Mouse (Mus musculus): ENCODE results near the gene Bmpr2. TPM values are rescaled to one million over a fixed set of nuclear protein-coding genes. Genes with fewer than 3 reads are reported as not detected.

Bmpr2 gene
- polyA plus RNA-seq, 1 experiment from 2014 or later, result 17.2 TPM

- no peak overlapping the region for H3K4me3 ChIP-seq (ENCODE audit: low read depth, low read length)
- no peak for ATAC-seq (ENCODE audit: insufficient number of reproducible peaks, insufficient read depth, low FRiP score, low read depth)
- no peaks in the 10 kb centered on the region for H3K36me3 ChIP-seq (ENCODE audit: control insufficient read depth, insufficient read depth, low read length)
- WGBS, result 82% methylated on average over 13 of the region's 13 CpGs
- H3K4me1 ChIP-seq (ENCODE audit: control insufficient read depth, insufficient read depth, low read length), result no peaks in the 10 kb centered on the region
- H3K27ac ChIP-seq (ENCODE audit: low read length), result no peak overlapping the region
- H3K9ac ChIP-seq (replicated peaks; ENCODE audit: low read depth, low read length), result no peak overlapping the region
- H3K27me3 ChIP-seq (ENCODE audit: control insufficient read depth, insufficient read depth, low read length), result no peaks in the 10 kb centered on the region
- no peaks in the 10 kb centered on the region for H3K9me3 ChIP-seq (ENCODE audit: control insufficient read depth, low read depth, low read length)
- no peak overlapping the region for H3K4me2 ChIP-seq (replicated peaks; ENCODE audit: low read depth, low read length)
Observed at GRCm38 (mm10) chr1:59906819-59907521, 143.8 kb downstream of the Bmpr2 start.

- no peak for ATAC-seq (ENCODE audit: insufficient number of reproducible peaks, insufficient read depth, low FRiP score, low read depth)
- Histone ChIP-seq H3K4me3 (ENCODE audit: low read depth, low read length) (no peak overlapping the region), H3K9ac (replicated peaks; ENCODE audit: low read depth, low read length) (no peak overlapping the region), H3K4me2 (replicated peaks; ENCODE audit: low read depth, low read length) (no peak overlapping the region), H3K27me3 (ENCODE audit: control insufficient read depth, insufficient read depth, low read length) (no peaks in the 10 kb centered on the region), H3K36me3 (ENCODE audit: control insufficient read depth, insufficient read depth, low read length) (no peaks in the 10 kb centered on the region), H3K9me3 (ENCODE audit: control insufficient read depth, low read depth, low read length) (no peaks in the 10 kb centered on the region), H3K27ac (ENCODE audit: low read length) (no peak overlapping the region), H3K4me1 (ENCODE audit: control insufficient read depth, insufficient read depth, low read length) (no peaks in the 10 kb centered on the region)
- WGBS, result 33% methylated on average over 2 of the region's 2 CpGs
Observed at GRCm38 (mm10) chr1:59907700-59908099, 144.5 kb downstream of the Bmpr2 start.

DNA sequence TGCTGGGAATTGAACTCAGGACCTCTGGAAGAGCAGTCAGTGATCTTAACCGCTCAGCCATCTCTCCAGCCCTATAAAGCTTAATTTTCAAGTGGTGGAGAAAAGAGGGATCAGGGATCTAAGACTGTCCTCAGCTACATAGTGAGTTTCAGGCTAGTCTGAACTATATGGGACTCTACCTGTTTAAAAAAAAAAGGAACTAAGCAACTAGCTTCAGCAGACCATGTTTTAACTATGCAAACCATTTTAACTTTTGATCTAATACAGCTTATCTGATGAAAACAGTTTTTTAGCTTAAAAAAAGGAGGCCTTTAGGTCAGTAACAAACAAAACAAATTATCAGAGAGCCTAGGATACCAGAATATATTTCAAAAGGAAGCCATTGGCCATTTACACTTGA, 147.7 kb downstream of the Bmpr2 start:
- H3K9ac ChIP-seq (replicated peaks; ENCODE audit: low read depth, low read length), result no peak overlapping the region
- H3K4me1 ChIP-seq (ENCODE audit: control insufficient read depth, insufficient read depth, low read length), result peaks cover 14% of the 10 kb centered on the region; the same call in 1 of the 2 replicates
- no peaks in the 10 kb centered on the region for H3K36me3 ChIP-seq (ENCODE audit: control insufficient read depth, insufficient read depth, low read length)
- no peak overlapping the region for H3K4me2 ChIP-seq (replicated peaks; ENCODE audit: low read depth, low read length)
- no peaks in the 10 kb centered on the region for H3K9me3 ChIP-seq (ENCODE audit: control insufficient read depth, low read depth, low read length)
- no peak overlapping the region for H3K4me3 ChIP-seq (ENCODE audit: low read depth, low read length)
- WGBS, result 83% methylated on average over 1 of the region's 1 CpGs
- no peaks in the 10 kb centered on the region for H3K27me3 ChIP-seq (ENCODE audit: control insufficient read depth, insufficient read depth, low read length)
- no peak for ATAC-seq (ENCODE audit: insufficient number of reproducible peaks, insufficient read depth, low FRiP score, low read depth)
- no peak overlapping the region for H3K27ac ChIP-seq (ENCODE audit: low read length)

GRCm38 (mm10) chr1:59912413-59913157, 149.4 kb downstream of the Bmpr2 start, which contains the start of gene Fam117b:
Fam117b (plus strand) TSS chr1:59913006.
- Histone ChIP-seq H3K27me3 (ENCODE audit: control insufficient read depth, insufficient read depth, low read length) (no peaks in the 10 kb centered on the region), H3K4me2 (replicated peaks; ENCODE audit: low read depth, low read length) (peak within 1 kb of the TSS; percentile 72), H3K9ac (replicated peaks; ENCODE audit: low read depth, low read length) (peak within 1 kb of the TSS; percentile 90), H3K9me3 (ENCODE audit: control insufficient read depth, low read depth, low read length) (no peaks in the 10 kb centered on the region), H3K27ac (ENCODE audit: low read length) (peak within 1 kb of the TSS; percentile 89), H3K4me3 (ENCODE audit: low read depth, low read length) (peak within 1 kb of the TSS; percentile 99), H3K4me1 (ENCODE audit: control insufficient read depth, insufficient read depth, low read length) (peaks cover 14% of the 10 kb centered on the region; the same call in 1 of the 2 replicates), H3K36me3 (ENCODE audit: control insufficient read depth, insufficient read depth, low read length) (no peaks in the 10 kb centered on the region)
- ATAC-seq (ENCODE audit: insufficient number of reproducible peaks, insufficient read depth, low FRiP score, low read depth), result peak; percentile 96
- under 1% methylated on average over 71 of the region's 72 CpGs for WGBS

GRCm38 (mm10) chr1:59913195-59913868, 150.1 kb downstream of the Bmpr2 start:
- H3K36me3 ChIP-seq (ENCODE audit: control insufficient read depth, insufficient read depth, low read length), result no peaks in the 10 kb centered on the region
- peaks cover 14% of the 10 kb centered on the region; the same call in 1 of the 2 replicates for H3K4me1 ChIP-seq (ENCODE audit: control insufficient read depth, insufficient read depth, low read length)
- WGBS, result under 1% methylated on average over 75 of the region's 98 CpGs
- peak; percentile 64 for ATAC-seq (ENCODE audit: insufficient number of reproducible peaks, insufficient read depth, low FRiP score, low read depth)
- no peaks in the 10 kb centered on the region for H3K9me3 ChIP-seq (ENCODE audit: control insufficient read depth, low read depth, low read length)
- no peaks in the 10 kb centered on the region for H3K27me3 ChIP-seq (ENCODE audit: control insufficient read depth, insufficient read depth, low read length)
- H3K4me2 ChIP-seq (replicated peaks; ENCODE audit: low read depth, low read length), result peak overlapping the region; percentile 72
- peak overlapping the region; percentile 99 for H3K4me3 ChIP-seq (ENCODE audit: low read depth, low read length)
- H3K27ac ChIP-seq (ENCODE audit: low read length), result peak overlapping the region; percentile 89
- H3K9ac ChIP-seq (replicated peaks; ENCODE audit: low read depth, low read length), result peak overlapping the region; percentile 90

DNA sequence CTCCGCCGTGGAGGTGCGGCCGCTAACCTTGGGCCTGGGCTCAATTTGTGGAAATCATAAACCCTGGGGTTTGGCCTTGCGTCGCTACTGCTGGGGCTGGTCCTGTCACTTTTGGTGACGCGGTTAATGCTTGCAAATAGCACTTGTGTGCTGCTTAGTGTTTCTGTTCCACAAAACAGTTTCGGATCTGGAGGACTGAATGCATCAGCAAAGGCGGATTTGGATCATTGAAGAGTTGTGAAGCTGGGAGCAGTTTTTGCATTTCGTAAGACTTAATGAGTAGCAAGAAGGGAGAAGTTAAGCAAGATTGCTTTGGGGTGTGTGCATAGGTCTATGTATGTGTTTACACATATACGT, 150.6 kb downstream of the Bmpr2 start:
- H3K27ac ChIP-seq (ENCODE audit: low read length), result peak overlapping the region; percentile 89
- 2% methylated on average over 12 of the region's 12 CpGs for WGBS
- H3K4me2 ChIP-seq (replicated peaks; ENCODE audit: low read depth, low read length), result peak overlapping the region; percentile 72
- no peaks in the 10 kb centered on the region for H3K27me3 ChIP-seq (ENCODE audit: control insufficient read depth, insufficient read depth, low read length)
- H3K4me1 ChIP-seq (ENCODE audit: control insufficient read depth, insufficient read depth, low read length), result peaks cover 14% of the 10 kb centered on the region; the same call in 1 of the 2 replicates
- H3K9me3 ChIP-seq (ENCODE audit: control insufficient read depth, low read depth, low read length), result no peaks in the 10 kb centered on the region
- no peaks in the 10 kb centered on the region for H3K36me3 ChIP-seq (ENCODE audit: control insufficient read depth, insufficient read depth, low read length)
- peak overlapping the region; percentile 90 for H3K9ac ChIP-seq (replicated peaks; ENCODE audit: low read depth, low read length)
- no peak for ATAC-seq (ENCODE audit: insufficient number of reproducible peaks, insufficient read depth, low FRiP score, low read depth)
- H3K4me3 ChIP-seq (ENCODE audit: low read depth, low read length), result peak overlapping the region; percentile 99

GRCm38 (mm10) chr1:59914799-59915198, 151.6 kb downstream of the Bmpr2 start:
- Histone ChIP-seq H3K4me3 (ENCODE audit: low read depth, low read length) (peak overlapping the region; percentile 99; the same call in 1 of the 2 replicates), H3K9ac (replicated peaks; ENCODE audit: low read depth, low read length) (no peak overlapping the region), H3K27ac (ENCODE audit: low read length) (no peak overlapping the region), H3K9me3 (ENCODE audit: control insufficient read depth, low read depth, low read length) (no peaks in the 10 kb centered on the region), H3K36me3 (ENCODE audit: control insufficient read depth, insufficient read depth, low read length) (no peaks in the 10 kb centered on the region), H3K27me3 (ENCODE audit: control insufficient read depth, insufficient read depth, low read length) (no peaks in the 10 kb centered on the region), H3K4me2 (replicated peaks; ENCODE audit: low read depth, low read length) (peak overlapping the region; percentile 72; the same call in 1 of the 2 replicates), H3K4me1 (ENCODE audit: control insufficient read depth, insufficient read depth, low read length) (peaks cover 14% of the 10 kb centered on the region; the same call in 1 of the 2 replicates)
- 67% methylated on average over 3 of the region's 3 CpGs for WGBS
- ATAC-seq (ENCODE audit: insufficient number of reproducible peaks, insufficient read depth, low FRiP score, low read depth), result no peak

- no peak overlapping the region for H3K4me2 ChIP-seq (replicated peaks; ENCODE audit: low read depth, low read length)
- H3K36me3 ChIP-seq (ENCODE audit: control insufficient read depth, insufficient read depth, low read length), result no peaks in the 10 kb centered on the region
- H3K27ac ChIP-seq (ENCODE audit: low read length), result no peak overlapping the region
- H3K27me3 ChIP-seq (ENCODE audit: control insufficient read depth, insufficient read depth, low read length), result no peaks in the 10 kb centered on the region
- 68% methylated on average over 10 of the region's 10 CpGs for WGBS
- H3K4me1 ChIP-seq (ENCODE audit: control insufficient read depth, insufficient read depth, low read length), result peaks cover 14% of the 10 kb centered on the region; the same call in 1 of the 2 replicates
- no peak for ATAC-seq (ENCODE audit: insufficient number of reproducible peaks, insufficient read depth, low FRiP score, low read depth)
- H3K9ac ChIP-seq (replicated peaks; ENCODE audit: low read depth, low read length), result no peak overlapping the region
- H3K4me3 ChIP-seq (ENCODE audit: low read depth, low read length), result no peak overlapping the region
- H3K9me3 ChIP-seq (ENCODE audit: control insufficient read depth, low read depth, low read length), result no peaks in the 10 kb centered on the region
Observed at GRCm38 (mm10) chr1:59915843-59916610, 152.8 kb downstream of the Bmpr2 start.
